Mouse (Mus musculus): ENCODE measurements at regions not wholly inside any gene's neighbourhood (a gene's known extent, or its start where the extent isn't known, plus 50 kb on each side); places are given as distances from the start of the nearest gene placed in this dataset.

DNA sequence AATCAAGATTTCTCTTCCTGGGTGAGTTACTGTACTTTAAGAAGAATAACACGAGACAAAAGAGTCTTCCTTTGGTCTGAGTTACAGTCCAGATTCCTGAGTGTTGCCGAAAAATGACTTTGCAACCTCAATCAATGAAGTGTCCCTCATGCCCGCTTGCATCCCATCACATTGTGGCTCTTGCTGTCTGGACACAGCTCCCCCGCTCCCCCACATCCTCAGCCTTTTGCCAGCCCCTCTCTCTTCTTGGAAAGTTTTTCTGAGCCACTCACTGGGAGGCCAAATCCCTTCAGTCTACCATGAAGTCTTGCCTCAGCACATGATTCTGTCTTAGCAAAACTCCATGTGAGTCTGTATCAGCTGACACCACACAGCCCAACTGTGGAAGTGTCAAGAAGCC lies 145.3 kb downstream of the Drd1 start:
- no peak for TF ChIP-seq POLR2A (IDR thresholded peaks at IDR 0.05; ENCODE audit: insufficient read length, low read depth)
- no peak for TF ChIP-seq MAX (IDR thresholded peaks at IDR 0.05; ENCODE audit: low read depth)
- no peak for TF ChIP-seq REST (IDR thresholded peaks at IDR 0.05; ENCODE audit: insufficient read depth, insufficient read length)
- no peak for TF ChIP-seq CEBPB (IDR thresholded peaks at IDR 0.05; ENCODE audit: insufficient read depth, poor library complexity, severe bottlenecking)
- no peak for TF ChIP-seq E2F4 (IDR thresholded peaks at IDR 0.05; ENCODE audit: insufficient read depth)

All from myocyte (in vitro differentiated cells).